Mouse (Mus musculus) G1E (cell line): ENCODE measurements around the gene Adarb1. TPM values are rescaled to one million over a fixed set of nuclear protein-coding genes. Genes with fewer than 3 reads are reported as not detected.
A peak's percentile ranks its signal among the peaks of the same experiment; 100 is the strongest.

Source experiments
- ATAC-seq: 2 replicates; pipeline ENCODE4 v1.8.0; 2016; ENCODE audit warnings: mild to moderate bottlenecking; ENCODE audit not compliant: insufficient number of reproducible peaks, poor library complexity, low FRiP score, severe bottlenecking; ENCODE audit errors: extremely low read depth
- DNase-seq: peaks from one replicate; pipeline ENCODE4 v3.0.0; 2012; ENCODE audit warnings: low spot score
- H3K27me3 ChIP-seq: 2 replicates; pipeline ENCODE4 v1.6.1; 2012; ENCODE audit warnings: mild to moderate bottlenecking, low read length, inconsistent platforms; ENCODE audit not compliant: insufficient read depth
- H3K36me3 ChIP-seq: replicated peaks from 2 replicates; pipeline ENCODE3; 2012; ENCODE audit warnings: mild to moderate bottlenecking, inconsistent platforms
- H3K4me1 ChIP-seq: 2 replicates; pipeline ENCODE4 v1.6.1; 2012; ENCODE audit warnings: low read depth, low read length, inconsistent platforms, mixed read lengths; ENCODE audit not compliant: insufficient read depth
- H3K4me3 ChIP-seq: 2 replicates; pipeline ENCODE4 v1.5.1; 2012; ENCODE audit warnings: low read depth, mild to moderate bottlenecking, inconsistent platforms, low read length, moderate library complexity, mixed read lengths
- H3K9me3 ChIP-seq: replicated peaks from 2 replicates; pipeline ENCODE4 v1.6.1; 2012; ENCODE audit warnings: inconsistent platforms
- CTCF ChIP-seq: IDR thresholded peaks from 2 replicates; pipeline ENCODE4 v1.5.1; 2012; ENCODE audit warnings: low read depth, low read length, inconsistent platforms, mixed read lengths
- GATA1 ChIP-seq: IDR thresholded peaks from 2 replicates; pipeline ENCODE4 v1.6.1; 2012; ENCODE audit warnings: borderline replicate concordance, low read length, inconsistent platforms, mixed read lengths
- GATA2 ChIP-seq: IDR thresholded peaks from 2 replicates; pipeline ENCODE4 v1.6.1; 2012; ENCODE audit warnings: low read depth, low read length, inconsistent platforms, borderline replicate concordance
- POLR2AphosphoS5 ChIP-seq: IDR thresholded peaks from 2 replicates; pipeline ENCODE4 v1.6.1; 2012; ENCODE audit warnings: low read depth, low read length, inconsistent platforms; ENCODE audit not compliant: insufficient replicate concordance
- TAL1 ChIP-seq: conservative IDR thresholded peaks from 2 replicates; pipeline ENCODE4 v1.6.1; 2012; ENCODE audit warnings: low read depth, low read length, inconsistent platforms, mixed read lengths
- polyA plus RNA-seq: library from polyadenylated mRNA; stranded (reverse); fragments of >175 nt; gene quantifications from 2 replicates; pipeline ENCODE4 v1.2.3, GENCODE M21; 2012
- total RNA-seq, 2 experiments: library from RNA; stranded (forward) in 1 of 2; stranded (reverse) in 1 of 2; fragments of 200-1000 nt in 1 of 2; fragments of >200 nt in 1 of 2; fragmentation: Nextera tagmentation in 1 of 2; gene quantifications; 2 replicates each; pipeline ENCODE4 v1.2.3; 2014 to 2017

The Adarb1 gene
- not detected in 2 replicates for total RNA-seq (2014; fragmentation: Nextera tagmentation)
- total RNA-seq (2017) = 0.05 and 0.52 TPM in 2 replicates
- polyA plus RNA-seq = not detected in 2 replicates

GRCm38 (mm10) chr10:77418138-77418537, at the start of gene Adarb1:
Adarb1 (minus strand) TSS chr10:77418270.
- H3K4me1 ChIP-seq = no peaks in the 10 kb centered on the region
- no peak within 1 kb of the TSS for H3K4me3 ChIP-seq
- H3K9me3 ChIP-seq = peaks cover 12% of the 10 kb centered on the region
- DNase-seq (no peak), ATAC-seq (no peak)
- H3K27me3 ChIP-seq = peaks cover 6% of the 10 kb centered on the region
- no peaks in the 10 kb centered on the region for H3K36me3 ChIP-seq
- TF ChIP-seq GATA2 = no peak
- TF ChIP-seq POLR2AphosphoS5 = no peak
- TF ChIP-seq GATA1 = no peak
- TF ChIP-seq CTCF = no peak
- TF ChIP-seq TAL1 = no peak

GRCm38 (mm10) chr10:77467407-77467806, 49.3 kb upstream of the Adarb1 start:
- Histone ChIP-seq H3K4me1 (no peaks in the 10 kb centered on the region), H3K36me3 (no peaks in the 10 kb centered on the region), H3K4me3 (no peak overlapping the region), H3K27me3 (peaks cover 19% of the 10 kb centered on the region), H3K9me3 (no peaks in the 10 kb centered on the region)
- TF ChIP-seq POLR2AphosphoS5 (no peak), GATA2 (no peak), TAL1 (no peak), CTCF (no peak), GATA1 (no peak)
- no peak for ATAC-seq
- DNase-seq = no peak

GRCm38 (mm10) chr10:77465902-77466301, 47.8 kb upstream of the Adarb1 start:
- no peak overlapping the region for H3K4me3 ChIP-seq
- peaks cover 24% of the 10 kb centered on the region for H3K27me3 ChIP-seq
- H3K36me3 ChIP-seq = no peaks in the 10 kb centered on the region
- no peak for TF ChIP-seq CTCF
- no peak for TF ChIP-seq GATA1
- no peak for TF ChIP-seq POLR2AphosphoS5
- TF ChIP-seq GATA2 = no peak
- TF ChIP-seq TAL1 = no peak
- DNase-seq (no peak), ATAC-seq (no peak)
- H3K4me1 ChIP-seq = no peaks in the 10 kb centered on the region
- no peaks in the 10 kb centered on the region for H3K9me3 ChIP-seq

GRCm38 (mm10) chr10:77464181-77464936, 46.3 kb upstream of the Adarb1 start:
- DNase-seq (no peak), ATAC-seq (peak; percentile 22; the same call in 1 of the 2 replicates)
- TF ChIP-seq GATA1 (no peak), GATA2 (no peak), TAL1 (no peak), CTCF (no peak), POLR2AphosphoS5 (no peak)
- Histone ChIP-seq H3K4me3 (no peak overlapping the region), H3K27me3 (peaks cover 24% of the 10 kb centered on the region), H3K4me1 (no peaks in the 10 kb centered on the region), H3K36me3 (no peaks in the 10 kb centered on the region), H3K9me3 (no peaks in the 10 kb centered on the region)

- Histone ChIP-seq H3K4me1 (no peaks in the 10 kb centered on the region), H3K9me3 (no peaks in the 10 kb centered on the region), H3K4me3 (no peak overlapping the region), H3K27me3 (peaks cover 27% of the 10 kb centered on the region), H3K36me3 (no peaks in the 10 kb centered on the region)
- no peak for ATAC-seq
- no peak for DNase-seq
- TF ChIP-seq POLR2AphosphoS5 = no peak
- TF ChIP-seq CTCF = no peak
- TF ChIP-seq TAL1 = no peak
- TF ChIP-seq GATA1 = no peak
- TF ChIP-seq GATA2 = no peak
Observed at GRCm38 (mm10) chr10:77461161-77461560, 43.1 kb upstream of the Adarb1 start.

GRCm38 (mm10) chr10:77457701-77458100, 39.6 kb upstream of the Adarb1 start:
- Histone ChIP-seq H3K27me3 (peaks cover 40% of the 10 kb centered on the region), H3K9me3 (no peaks in the 10 kb centered on the region), H3K36me3 (no peaks in the 10 kb centered on the region), H3K4me1 (no peaks in the 10 kb centered on the region), H3K4me3 (no peak overlapping the region)
- DNase-seq (no peak), ATAC-seq (no peak)
- no peak for TF ChIP-seq POLR2AphosphoS5
- TF ChIP-seq GATA1 = no peak
- no peak for TF ChIP-seq GATA2
- TF ChIP-seq CTCF = no peak
- TF ChIP-seq TAL1 = no peak
